Mouse (Mus musculus): ENCODE data around the gene Gm17428.
"Not testable (repeated sequence)": the region's sequence is repeated elsewhere in the genome, so short reads cannot be mapped to it uniquely, and the experiment has no call there.

Gm17428 gene

GRCm38 (mm10) chr14:54988882-54989281, 12.1 kb downstream of the Gm17428 start:
- no peak for DNase-seq (ENCODE audit: extremely low read depth, low read depth)

GRCm38 (mm10) chr14:54989886-54990441, 13.2 kb downstream of the Gm17428 start:
- no peak for DNase-seq (ENCODE audit: extremely low read depth, low read depth)

- DNase-seq (ENCODE audit: extremely low read depth, low read depth) = no peak
These were observed 15.5 kb downstream of the Gm17428 start for GRCm38 (mm10) chr14:54992196-54992595.

- DNase-seq (ENCODE audit: extremely low read depth, low read depth) = no peak
These were observed 16.9 kb downstream of the Gm17428 start for GRCm38 (mm10) chr14:54993636-54994035.

GRCm38 (mm10) chr14:54994136-54994868, 17.6 kb downstream of the Gm17428 start, which contains the start of gene Myh7:
Gene Myh7 (minus strand): TSS chr14:54994626.
- DNase-seq (ENCODE audit: extremely low read depth, low read depth) = no peak

- DNase-seq (ENCODE audit: extremely low read depth, low read depth) = no peak
These were observed 18.1 kb downstream of the Gm17428 start for GRCm38 (mm10) chr14:54994869-54995186.

GRCm38 (mm10) chr14:54995457-54996138, 18.9 kb downstream of the Gm17428 start:
- no peak for DNase-seq (ENCODE audit: extremely low read depth, low read depth)

- DNase-seq (ENCODE audit: extremely low read depth, low read depth) = no peak
These were observed 20.1 kb downstream of the Gm17428 start for GRCm38 (mm10) chr14:54996793-54997192.

- DNase-seq (ENCODE audit: extremely low read depth, low read depth) = no peak
These were observed 20.6 kb downstream of the Gm17428 start for GRCm38 (mm10) chr14:54997297-54997696.

- DNase-seq (ENCODE audit: extremely low read depth, low read depth) = no peak
These were observed 21.9 kb downstream of the Gm17428 start for GRCm38 (mm10) chr14:54998680-54999079.

GRCm38 (mm10) chr14:54999868-55000267, 23.1 kb downstream of the Gm17428 start:
- not testable (repeated sequence) for DNase-seq (ENCODE audit: extremely low read depth, low read depth)

- DNase-seq (ENCODE audit: extremely low read depth, low read depth) = no peak
These were observed 24.1 kb downstream of the Gm17428 start for GRCm38 (mm10) chr14:55000814-55001213.

GRCm38 (mm10) chr14:55001446-55001845, 24.7 kb downstream of the Gm17428 start:
- no peak for DNase-seq (ENCODE audit: extremely low read depth, low read depth)

GRCm38 (mm10) chr14:55001938-55002686, 25.4 kb downstream of the Gm17428 start:
- DNase-seq (ENCODE audit: extremely low read depth, low read depth) = no peak

GRCm38 (mm10) chr14:55002687-55003120, 26.0 kb downstream of the Gm17428 start:
- no peak for DNase-seq (ENCODE audit: extremely low read depth, low read depth)

- no peak for DNase-seq (ENCODE audit: extremely low read depth, low read depth)
These were observed 27.4 kb downstream of the Gm17428 start for GRCm38 (mm10) chr14:55003878-55004855.

GRCm38 (mm10) chr14:55005506-55005905, 28.8 kb downstream of the Gm17428 start:
- no peak for DNase-seq (ENCODE audit: extremely low read depth, low read depth)

- DNase-seq (ENCODE audit: extremely low read depth, low read depth) = no peak
These were observed 29.2 kb downstream of the Gm17428 start for GRCm38 (mm10) chr14:55005967-55006366.

- DNase-seq (ENCODE audit: extremely low read depth, low read depth) = no peak
These were observed 29.8 kb downstream of the Gm17428 start for GRCm38 (mm10) chr14:55006541-55006940.

GRCm38 (mm10) chr14:55007120-55007908, 30.6 kb downstream of the Gm17428 start:
- no peak for DNase-seq (ENCODE audit: extremely low read depth, low read depth)
